Mouse (Mus musculus) neutrophil, adult 5-6 weeks (primary cell): ENCODE measurements at regions not wholly inside any gene's neighbourhood (a gene's known extent, or its start where the extent isn't known, plus 50 kb on each side); places are given as distances from the start of the nearest gene placed in this dataset.
A peak's percentile ranks its signal among the peaks of the same experiment; 100 is the strongest.

ENCODE experiments used
- ATAC-seq: fragments of 151-379, 151-347 bp; 2 replicates; pipeline ENCODE4 v1.8.0; 2017; ENCODE audit warnings: mild to moderate bottlenecking, moderate TSS enrichment; ENCODE audit not compliant: insufficient number of reproducible peaks, poor library complexity, low FRiP score, severe bottlenecking; ENCODE audit errors: extremely low read depth

GRCm38 (mm10) chr11:117413133-117413532 lies 71.0 kb upstream of the Gm11733 start:
- no peak; the same call in 1 of the 2 replicates for ATAC-seq

DNA sequence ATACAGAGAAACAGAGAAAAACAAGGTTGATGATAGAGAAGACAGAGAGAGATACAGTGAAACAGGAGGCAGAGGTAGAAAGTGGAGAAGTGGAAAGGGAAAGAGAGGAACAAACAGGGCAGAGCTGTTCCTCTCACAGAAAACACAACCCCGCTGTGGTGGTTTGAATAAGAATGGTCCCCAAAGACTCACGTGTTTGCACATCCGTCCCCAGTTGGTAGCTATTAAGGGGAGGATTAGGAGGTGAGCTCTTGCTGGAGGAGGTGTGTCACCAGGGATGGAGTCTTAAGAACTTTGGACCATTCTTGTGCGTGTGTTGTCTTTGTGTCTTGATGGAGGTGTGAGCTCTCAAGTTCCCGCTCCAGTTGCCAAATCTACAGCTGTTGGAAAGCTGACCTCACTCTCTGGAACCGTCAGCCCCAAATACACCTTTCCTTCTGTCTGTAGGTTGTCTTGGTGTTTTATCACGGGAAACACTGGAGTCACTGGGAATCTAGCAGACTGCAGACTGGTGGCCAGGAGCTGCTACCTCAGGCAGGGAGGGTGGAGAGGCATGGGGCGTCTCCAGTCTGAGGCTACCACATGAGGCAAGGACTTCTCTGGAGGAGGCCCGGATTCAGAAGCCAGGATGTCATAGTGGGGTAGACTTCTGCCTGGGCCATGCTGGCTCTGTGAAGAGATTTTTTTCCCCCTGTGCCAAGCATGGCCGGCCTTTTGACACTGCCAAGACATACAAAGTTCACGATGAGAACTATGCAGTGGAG lies 70.0 kb upstream of the Gm11733 start:
- ATAC-seq = no peak

GRCm38 (mm10) chr11:117414871-117415323 lies 69.3 kb upstream of the Gm11733 start:
- ATAC-seq = no peak

- no peak for ATAC-seq
Measured at GRCm38 (mm10) chr11:117415466-117415865, 68.7 kb upstream of the Gm11733 start.

DNA sequence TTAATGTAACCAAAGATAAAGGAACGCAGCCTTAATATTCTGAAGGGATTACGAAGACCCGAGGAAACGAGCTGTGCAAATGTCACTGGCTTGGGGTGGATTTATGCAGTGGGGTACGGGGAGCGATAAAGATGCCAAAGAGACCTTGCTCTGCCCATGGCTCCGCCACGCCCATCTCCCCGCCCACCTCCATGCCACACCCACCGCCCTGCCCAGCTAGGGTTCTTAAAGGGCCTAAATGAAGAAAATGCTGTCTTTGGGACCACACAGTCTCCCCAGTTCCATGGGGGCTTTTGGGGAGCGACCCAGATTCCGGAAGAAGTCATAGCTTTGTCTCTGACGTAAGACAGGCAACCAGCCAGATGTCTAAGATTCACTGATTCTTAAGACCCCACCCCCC lies 68.2 kb upstream of the Gm11733 start:
- no peak for ATAC-seq

DNA sequence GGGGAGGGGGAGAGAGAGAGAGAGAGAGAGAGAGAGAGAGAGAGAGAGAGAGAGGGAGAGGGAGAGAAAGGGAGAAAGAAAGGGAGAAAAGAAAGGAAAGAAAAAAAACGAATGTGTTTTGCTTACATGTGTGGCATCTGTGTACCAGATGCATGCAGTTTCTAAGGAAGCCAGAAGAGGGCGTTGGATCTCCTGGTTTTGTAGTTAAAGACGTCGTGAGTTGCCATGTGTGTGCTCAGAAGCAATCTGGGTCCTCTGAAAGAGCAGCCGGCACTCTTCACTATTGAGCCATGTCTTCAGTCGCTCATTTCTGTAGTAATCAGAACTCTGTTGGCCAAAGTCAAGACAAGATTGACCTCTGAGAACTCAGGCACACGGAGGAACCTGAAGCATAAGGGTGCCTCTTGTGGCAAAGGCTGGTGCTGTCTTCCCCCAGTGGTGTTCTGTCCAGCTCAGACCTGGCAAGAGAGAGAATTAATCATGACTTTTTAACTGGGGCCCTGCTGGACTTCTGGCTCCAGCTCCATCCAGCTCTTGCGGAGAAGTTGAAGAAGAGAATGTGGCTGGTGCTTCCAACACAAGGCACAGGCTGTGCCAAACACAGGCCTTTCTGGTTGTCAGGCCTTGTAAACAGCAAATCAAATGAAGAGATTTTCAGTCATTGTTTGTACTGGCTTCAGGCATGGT lies 67.0 kb upstream of the Gm11733 start:
- no peak for ATAC-seq

GRCm38 (mm10) chr11:117417959-117418574 lies 66.1 kb upstream of the Gm11733 start:
- no peak for ATAC-seq

DNA sequence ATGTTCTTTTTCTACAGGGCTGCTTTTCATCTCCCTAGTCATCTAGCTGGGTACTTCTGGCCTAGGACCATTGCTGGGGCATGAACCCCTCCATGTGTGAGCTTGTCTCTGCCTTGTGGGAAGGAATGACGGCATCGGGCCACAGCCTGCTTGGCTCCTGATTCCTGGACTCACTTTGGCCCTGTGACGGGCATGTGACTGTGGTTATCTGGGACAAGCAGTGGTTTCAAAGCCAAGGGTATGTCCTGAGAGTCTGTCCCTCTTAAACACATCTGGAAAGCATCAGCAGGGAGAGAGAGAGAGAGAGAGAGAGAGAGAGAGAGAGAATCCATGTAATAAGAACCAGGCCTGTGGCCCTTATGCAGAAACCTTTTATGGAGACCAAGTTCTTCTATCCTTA lies 65.2 kb upstream of the Gm11733 start:
- ATAC-seq = no peak

- ATAC-seq = no peak
Measured at GRCm38 (mm10) chr11:117419351-117419969, 64.7 kb upstream of the Gm11733 start.

DNA sequence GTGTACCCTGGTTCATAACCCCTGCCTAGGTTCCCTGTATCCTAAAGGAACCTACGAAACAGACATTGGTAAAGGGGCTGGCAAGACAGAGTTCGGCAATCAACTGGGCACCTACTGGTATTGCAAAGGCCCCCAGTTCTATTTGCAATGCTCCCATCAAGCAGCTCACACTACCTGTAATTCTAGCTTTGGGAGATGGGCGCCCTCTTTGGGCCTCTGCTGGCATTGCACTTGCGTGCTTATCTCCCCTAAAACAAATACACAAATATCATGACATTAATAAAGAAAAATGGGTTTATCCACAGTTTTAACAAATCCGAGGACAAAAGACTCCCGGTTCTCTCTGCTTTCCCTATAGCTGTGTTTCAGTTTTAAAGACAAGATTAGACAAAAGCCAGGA lies 61.5 kb upstream of the Gm11733 start:
- ATAC-seq = no peak

DNA sequence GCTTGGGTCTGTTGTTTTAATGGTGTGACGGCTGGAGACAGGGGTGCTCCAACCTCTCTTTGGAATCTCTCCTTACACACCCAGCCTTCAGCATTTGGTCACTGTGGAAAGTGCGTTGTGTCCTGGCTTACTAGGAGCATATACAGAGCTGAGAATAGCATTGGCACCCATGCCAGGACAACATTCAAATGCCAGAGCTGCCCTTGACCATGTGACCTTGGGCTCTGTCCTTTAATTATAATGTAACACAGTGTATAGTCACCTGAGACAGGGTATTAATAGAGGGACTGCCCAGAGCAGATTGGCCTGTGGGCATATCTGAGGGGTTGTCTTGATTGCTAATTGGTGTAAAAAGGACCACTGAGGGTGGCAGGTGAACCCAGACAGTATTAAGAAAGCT lies 60.7 kb upstream of the Gm11733 start:
- ATAC-seq = no peak

DNA sequence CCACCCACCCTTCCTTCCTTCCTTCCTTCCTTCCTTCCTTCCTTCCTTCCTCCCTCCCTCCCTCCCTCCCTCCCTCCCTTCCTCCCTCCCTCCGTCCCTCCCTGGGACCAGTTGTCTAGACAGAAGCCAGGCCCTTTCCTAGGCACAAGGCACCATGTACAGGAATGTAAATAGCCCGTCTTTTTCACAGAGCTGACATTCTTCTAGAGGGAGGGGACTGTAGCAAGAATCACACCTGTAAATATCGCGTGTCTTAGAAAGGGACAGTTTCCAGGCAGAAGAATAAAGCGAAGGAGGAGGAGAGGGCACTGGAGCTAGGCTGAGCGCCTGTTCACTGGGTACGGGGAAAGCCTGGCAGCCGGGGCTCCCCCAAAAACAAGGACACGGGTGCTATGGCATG lies 58.7 kb upstream of the Gm11733 start:
- ATAC-seq = no peak

- 0 out of 2 replicates have a peak, but pooled peaks have one; percentile 9 for ATAC-seq
Measured at GRCm38 (mm10) chr11:117425927-117426326, 58.2 kb upstream of the Gm11733 start.

DNA sequence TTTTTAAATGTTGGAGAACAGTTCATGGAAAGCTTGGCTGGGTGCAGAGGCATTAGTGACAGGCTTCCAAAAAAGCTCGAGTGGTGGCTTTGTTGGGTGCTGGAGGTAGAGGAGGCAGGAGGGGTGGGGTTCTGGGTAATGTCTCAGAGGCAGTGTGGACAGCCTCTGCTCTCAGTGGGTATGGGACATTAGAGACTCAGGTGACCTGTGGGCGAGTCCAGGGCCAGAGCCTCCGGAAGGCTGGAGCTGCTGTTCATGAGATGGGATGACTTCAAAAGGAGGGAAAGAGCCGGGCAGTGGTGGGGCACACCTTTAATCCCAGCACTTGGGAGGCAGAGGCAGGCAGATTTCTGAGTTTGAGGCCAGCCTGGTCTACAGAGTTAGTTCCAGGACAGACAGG lies 57.5 kb upstream of the Gm11733 start:
- no peak for ATAC-seq

- no peak for ATAC-seq
Measured at GRCm38 (mm10) chr11:117427808-117428510, 56.2 kb upstream of the Gm11733 start.

DNA sequence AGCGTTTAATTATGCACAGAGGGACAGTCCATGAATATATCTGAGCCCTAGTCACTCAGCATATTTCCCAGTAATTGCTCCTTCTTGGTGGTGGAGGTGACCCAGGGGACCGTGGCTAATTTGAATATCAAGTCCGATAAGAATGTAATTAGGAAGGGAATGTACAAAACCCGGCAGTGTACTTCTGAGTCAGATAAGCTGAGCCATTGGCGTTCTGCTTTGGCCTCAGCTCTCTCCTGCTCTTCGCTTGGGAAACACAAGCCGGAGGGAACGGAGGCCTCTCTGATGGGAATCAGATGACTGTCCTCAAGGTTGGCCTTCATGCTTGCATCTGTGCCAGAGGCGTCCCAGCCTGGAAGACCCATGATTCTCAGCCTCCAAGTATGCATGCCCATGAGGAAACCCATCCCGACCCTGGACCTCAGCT lies 54.8 kb upstream of the Gm11733 start:
- ATAC-seq = no peak

DNA sequence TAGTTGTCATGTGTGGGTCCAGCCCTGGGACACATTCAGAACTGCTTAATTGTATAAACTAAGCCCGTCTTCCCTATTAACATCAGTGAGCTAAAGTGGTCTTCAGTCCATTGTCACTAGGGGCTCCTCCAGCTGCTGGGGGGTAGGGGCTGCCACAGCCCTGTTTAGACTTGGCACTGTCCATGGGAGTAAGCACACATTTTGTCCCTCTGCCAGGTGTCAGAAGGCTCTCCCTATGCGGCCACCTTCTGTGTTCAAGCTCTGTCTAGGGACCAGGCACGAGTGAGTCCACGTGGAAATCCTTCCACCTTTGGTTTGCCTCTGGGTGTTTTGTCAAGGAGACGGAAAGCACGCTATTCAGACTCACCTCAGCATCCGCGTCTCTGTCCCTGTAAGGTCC lies 54.3 kb upstream of the Gm11733 start:
- no peak for ATAC-seq

DNA sequence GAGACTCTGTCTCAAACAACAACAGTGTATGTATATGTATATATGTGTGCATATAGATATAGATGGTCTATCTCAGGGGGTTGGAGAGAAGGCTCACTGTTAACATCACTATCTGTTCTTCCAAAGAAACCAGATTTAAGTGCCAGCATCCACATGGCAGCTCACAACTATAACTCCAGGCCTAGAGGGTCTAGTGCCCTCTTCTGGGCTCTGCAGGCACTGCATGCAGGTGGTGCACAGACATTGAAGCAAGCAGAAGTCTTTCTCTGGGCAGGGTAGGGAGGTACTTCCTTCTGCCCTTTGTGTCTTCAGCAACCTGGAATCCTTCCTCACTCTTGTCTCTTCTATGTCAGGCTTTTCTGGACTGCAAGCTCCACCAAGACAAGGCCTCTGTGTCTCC lies 50.1 kb upstream of the Gm11733 start:
- no peak for ATAC-seq
